Mouse (Mus musculus) heart, postnatal 14 days (tissue): ENCODE measurements at regions not wholly inside any gene's neighbourhood (a gene's known extent, or its start where the extent isn't known, plus 50 kb on each side); places are given as distances from the start of the nearest gene placed in this dataset.
"Not testable (repeated sequence)": the region's sequence is repeated elsewhere in the genome, so short reads cannot be mapped to it uniquely, and the experiment has no call there.

Experiments
- DNase-seq, 2 experiments: peaks; one replicate each; pipeline ENCODE4 v3.0.0; 2021 to 2022
- intact Hi-C: fragments of 180-260 bp; cut with DNase I; formaldehyde crosslinking; loops from one replicate; pipeline ENCODE4 v1.15.1; 2025
- microRNA-seq, 2 experiments: library from miRNA; unstranded; fragments of <30 nt; microRNA quantifications; one replicate each; pipeline ENCODE4 v1.2.0; 2021 to 2022

- no peak for DNase-seq
- intact Hi-C loops = no loop called here
Measured at GRCm38 (mm10) chr19:18034225-18034624, 196.8 kb upstream of the Pcsk5 start.

- DNase-seq = no peak
- intact Hi-C loops = no loop called here
Measured at GRCm38 (mm10) chr19:18033599-18033998, 196.2 kb upstream of the Pcsk5 start.

DNA sequence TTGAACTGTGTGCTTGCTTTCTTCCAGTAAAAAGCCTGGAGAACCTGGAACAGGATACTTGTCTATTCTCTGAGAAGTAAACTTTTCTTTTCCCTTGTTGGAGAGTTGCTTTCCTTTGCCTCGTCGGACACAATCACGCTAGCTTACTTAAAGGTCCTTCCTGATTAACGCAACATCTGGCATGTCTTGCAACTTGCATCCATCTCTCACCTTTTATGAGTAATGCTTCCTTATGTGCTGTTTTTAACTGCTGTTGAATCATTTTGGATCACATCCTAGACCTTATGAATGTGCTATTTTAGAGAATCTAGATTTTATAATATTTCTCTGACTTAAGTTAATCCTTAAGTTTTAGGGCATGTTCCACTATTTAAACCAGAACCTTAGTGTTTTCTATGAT lies 188.4 kb upstream of the Pcsk5 start:
- intact Hi-C loops = no loop called here
- no peak for DNase-seq

- DNase-seq = no peak
- intact Hi-C loops = no loop called here
Measured at GRCm38 (mm10) chr19:18020351-18020750, 182.9 kb upstream of the Pcsk5 start.

DNA sequence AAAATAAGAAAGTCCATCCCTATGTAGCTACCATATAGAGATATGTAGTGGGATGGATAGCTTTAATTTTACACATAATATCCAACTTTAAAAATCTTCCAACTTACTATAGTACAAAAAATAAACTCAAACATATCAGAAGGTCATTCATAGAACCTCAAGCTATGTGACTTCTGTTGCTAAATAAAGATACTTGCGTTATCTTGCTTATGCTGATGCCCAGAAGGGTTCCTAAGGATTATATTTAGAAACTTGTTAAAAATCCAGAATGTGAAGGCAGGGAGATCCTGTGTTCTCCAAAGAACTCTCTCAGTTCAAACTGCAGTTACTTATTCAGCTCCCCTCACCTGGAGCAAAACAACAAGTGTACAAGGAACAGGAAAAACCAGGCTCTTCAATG lies 177.9 kb upstream of the Pcsk5 start:
- intact Hi-C loops = no loop called here
- DNase-seq = no peak

DNA sequence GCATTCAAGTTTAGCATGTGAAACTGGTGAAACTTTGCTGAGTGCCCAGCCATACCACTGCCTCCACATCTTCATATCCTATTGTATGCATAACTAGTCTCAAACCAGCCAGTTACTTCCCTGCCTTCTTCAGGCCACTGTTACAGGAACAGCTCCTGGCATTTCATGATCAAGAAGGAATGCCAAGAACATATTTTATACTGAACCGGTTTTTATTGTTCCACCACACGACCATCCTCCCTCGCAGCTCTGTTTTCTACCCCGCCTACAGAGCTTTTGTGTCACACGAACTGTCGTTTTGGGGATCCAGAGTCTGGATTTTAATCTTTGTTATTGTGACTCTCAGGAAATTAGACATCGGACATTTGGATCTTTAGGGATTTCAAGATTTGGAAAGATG lies 174.6 kb upstream of the Pcsk5 start:
- DNase-seq = no peak
- intact Hi-C loops = no loop called here

DNA sequence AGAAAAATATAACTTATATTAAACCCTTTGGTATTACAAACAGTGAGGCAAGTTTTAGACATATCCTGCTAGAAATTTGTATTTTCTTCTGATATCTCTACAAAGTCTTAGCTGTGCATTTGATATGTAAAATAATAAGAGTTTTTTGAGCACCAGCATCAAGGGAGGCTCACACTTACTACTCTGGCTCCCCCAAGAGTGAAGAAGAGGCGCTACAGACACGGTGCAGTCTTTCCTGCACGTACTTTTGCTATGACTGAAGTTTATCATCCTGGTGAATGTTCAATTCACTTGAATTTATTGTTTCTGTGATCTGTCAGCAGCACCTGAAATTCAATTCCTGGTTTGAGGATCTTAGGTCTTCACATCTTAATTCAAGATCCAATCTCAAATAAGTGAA lies 160.1 kb upstream of the Pcsk5 start:
- intact Hi-C loops = no loop called here
- DNase-seq = no peak

- intact Hi-C loops = no loop called here
- DNase-seq = no peak
Measured at GRCm38 (mm10) chr19:17983416-17983815, 146.0 kb upstream of the Pcsk5 start.

- DNase-seq = no peak
- intact Hi-C loops = no loop called here
Measured at GRCm38 (mm10) chr19:17965566-17965965, 128.1 kb upstream of the Pcsk5 start.

DNA sequence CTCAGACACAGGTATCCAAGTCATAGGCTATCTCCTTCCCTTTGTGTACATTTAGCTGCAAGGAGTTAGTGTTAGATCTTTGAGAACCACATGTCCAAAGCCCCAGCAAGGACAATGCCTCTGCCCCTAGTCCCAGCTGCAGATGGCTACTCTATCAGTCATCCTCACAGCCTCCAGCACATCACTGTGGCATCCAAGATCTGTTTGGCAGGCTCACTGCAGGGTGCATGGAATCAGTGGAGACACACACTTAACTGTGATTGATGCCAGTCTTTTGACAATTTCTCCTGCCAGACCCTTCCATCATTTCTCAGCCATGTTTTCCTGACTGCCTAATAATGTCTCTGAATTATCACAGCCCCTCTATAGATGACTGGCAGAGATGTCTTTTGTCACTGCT lies 121.0 kb upstream of the Pcsk5 start:
- no peak for DNase-seq
- intact Hi-C loops = no loop called here

GRCm38 (mm10) chr19:17932665-17933064 lies 95.2 kb upstream of the Pcsk5 start:
- intact Hi-C loops = no loop called here
- DNase-seq = no peak

DNA sequence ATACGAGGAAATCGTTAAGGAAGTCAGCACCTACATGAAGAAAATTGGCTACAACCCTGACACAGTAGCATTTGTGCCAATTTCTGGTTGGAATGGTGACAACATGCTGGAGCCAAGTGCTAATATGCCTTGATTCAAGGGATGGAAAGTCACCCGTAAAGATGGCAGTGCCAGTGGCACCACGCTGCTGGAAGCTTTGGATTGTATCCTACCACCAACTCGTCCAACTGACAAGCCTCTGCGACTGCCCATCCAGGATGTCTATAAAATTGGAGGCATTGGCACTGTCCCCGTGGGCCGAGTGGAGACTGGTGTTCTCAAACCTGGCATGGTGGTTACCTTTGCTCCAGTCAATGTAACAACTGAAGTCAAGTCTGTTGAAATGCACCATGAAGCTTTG lies 89.7 kb upstream of the Pcsk5 start:
- intact Hi-C loops, DNase-seq: not testable (repeated sequence)

DNA sequence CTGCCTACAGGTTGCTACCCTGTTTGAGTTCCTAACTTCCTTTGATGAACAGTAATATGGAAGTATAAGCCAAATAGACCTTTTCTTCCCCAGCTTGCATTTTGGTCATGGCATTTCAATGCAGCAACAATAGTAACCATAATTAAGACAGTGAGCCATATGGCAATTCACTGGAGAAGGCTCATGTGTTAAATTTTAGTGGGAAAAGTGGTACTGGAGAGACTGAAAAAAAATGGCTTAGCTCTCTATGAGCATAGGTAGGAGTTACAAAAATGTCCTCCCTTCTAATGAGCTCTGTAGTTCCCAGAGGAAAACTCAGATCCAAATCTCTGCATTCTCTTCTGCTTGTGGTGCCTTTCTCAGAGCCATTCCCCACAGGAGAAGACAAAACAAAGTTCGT lies 70.1 kb upstream of the Pcsk5 start:
- DNase-seq = no peak
- intact Hi-C loops = no loop called here

GRCm38 (mm10) chr19:17904120-17904519 lies 66.7 kb upstream of the Pcsk5 start:
- intact Hi-C loops = no loop called here
- DNase-seq = no peak

DNA sequence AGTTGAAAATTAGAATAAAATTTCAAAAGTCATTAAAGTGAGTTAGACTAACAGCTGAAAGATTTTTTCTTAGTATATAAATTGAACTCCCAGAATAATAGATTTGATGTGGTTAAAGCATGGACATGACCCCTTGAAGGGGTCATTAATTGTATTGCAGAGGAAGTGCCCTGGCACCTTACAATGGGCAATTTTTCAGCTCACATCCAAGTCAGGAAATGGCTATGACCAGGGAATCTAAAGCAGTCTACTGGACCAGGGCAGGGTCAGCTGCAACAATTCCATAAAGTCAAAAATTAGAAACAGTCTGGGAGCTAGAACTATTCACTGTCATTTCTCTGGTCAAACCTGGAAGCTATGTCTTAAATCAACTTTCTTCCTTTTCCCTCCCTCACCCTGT lies 55.2 kb upstream of the Pcsk5 start:
- DNase-seq = no peak
- intact Hi-C loops = no loop called here

Small RNA genes lying in the stretch of these regions (microRNA-seq; reads per million reads assigned to microRNA genes)
- 0 reads per million in 2 experiments for gene Gm23061
